Mouse (Mus musculus) induced T-regulatory cell, adult 2 months (primary cell): ENCODE measurements around the gene Cd63.

ENCODE experiments used
- DNase-seq: peaks from one replicate; pipeline ENCODE4 v3.0.0-alpha.2; 2012; ENCODE audit warnings: low read depth

Cd63 gene

GRCm38 (mm10) chr10:128904812-128905211 is 4.0 kb downstream of the Cd63 start:
- DNase-seq: no peak

GRCm38 (mm10) chr10:128908778-128909448 is 8.1 kb downstream of the Cd63 start:
- DNase-seq: no peak

- DNase-seq: no peak
Measured at GRCm38 (mm10) chr10:128909567-128910028, 8.8 kb downstream of the Cd63 start.

- DNase-seq: no peak
Measured at GRCm38 (mm10) chr10:128910066-128910841, 9.5 kb downstream of the Cd63 start.

- no peak for DNase-seq
Measured at GRCm38 (mm10) chr10:128911430-128911829, 10.6 kb downstream of the Cd63 start.

GRCm38 (mm10) chr10:128912268-128912667 is 11.5 kb downstream of the Cd63 start:
- no peak for DNase-seq

- no peak for DNase-seq
Measured at GRCm38 (mm10) chr10:128912791-128913190, 12.0 kb downstream of the Cd63 start.

GRCm38 (mm10) chr10:128913219-128913618 is 12.4 kb downstream of the Cd63 start:
- DNase-seq: peak; percentile 92

- no peak for DNase-seq
Measured at GRCm38 (mm10) chr10:128913696-128914095, 12.9 kb downstream of the Cd63 start.

- DNase-seq: no peak
Measured at GRCm38 (mm10) chr10:128915550-128915949, 14.8 kb downstream of the Cd63 start.

- DNase-seq: no peak
Measured at GRCm38 (mm10) chr10:128916665-128917064, 15.9 kb downstream of the Cd63 start.

GRCm38 (mm10) chr10:128917400-128917799 is 16.6 kb downstream of the Cd63 start:
- DNase-seq: no peak

- DNase-seq: no peak
Measured at GRCm38 (mm10) chr10:128918246-128918645, 17.5 kb downstream of the Cd63 start.

GRCm38 (mm10) chr10:128919203-128919631 is 18.4 kb downstream of the Cd63 start:
- no peak for DNase-seq

- DNase-seq: no peak
Measured at GRCm38 (mm10) chr10:128919966-128920365, 19.2 kb downstream of the Cd63 start.

- DNase-seq: no peak
Measured at GRCm38 (mm10) chr10:128920736-128921161, 20.0 kb downstream of the Cd63 start.

GRCm38 (mm10) chr10:128921251-128921650 is 20.5 kb downstream of the Cd63 start:
- no peak for DNase-seq

- DNase-seq: no peak
Measured at GRCm38 (mm10) chr10:128921883-128922821, 21.4 kb downstream of the Cd63 start.

GRCm38 (mm10) chr10:128922822-128923012 is 21.9 kb downstream of the Cd63 start, which contains the start of gene Rdh5:
TSS of gene Rdh5 (minus strand) at chr10:128922888.
- DNase-seq: no peak

- peak; percentile 93 for DNase-seq
Measured at GRCm38 (mm10) chr10:128923013-128923691, 22.4 kb downstream of the Cd63 start.

GRCm38 (mm10) chr10:128923935-128924334 is 23.1 kb downstream of the Cd63 start, which contains the start of gene Bloc1s1:
TSS of gene Bloc1s1 (minus strand) at chr10:128924035.
- no peak for DNase-seq

GRCm38 (mm10) chr10:128928356-128928755 is 27.6 kb downstream of the Cd63 start:
- DNase-seq: no peak
